27 mouse cellular contexts compared by ENCODE assay signal in genomic region chr13:96462644-96463043, GRCm38 (mm10). TPM values are rescaled to one million over a fixed set of nuclear protein-coding genes. Genes with fewer than 3 reads are reported as not detected.
"Had no signal": no experiment of that assay in that cellular context is flagged by ENCODE, and none has a peak within 500 bp of the region (broad histone marks: within the 10 kb centered on the region; RNA-seq: fewer than 3 reads in every experiment).

No protein-coding gene starts in this region.

- H3K4me2 ChIP-seq: liver, embryonic 12.5 days; midbrain, embryonic 12.5 days; neural tube, embryonic 13.5 days; neural tube, embryonic 15.5 days had no signal

- H3K27me3 ChIP-seq: liver, embryonic 12.5 days; midbrain, embryonic 12.5 days; neural tube, embryonic 13.5 days; neural tube, embryonic 15.5 days had no signal

- DNase-seq: lung, adult 18-20 months; lung, postnatal 10 days; midbrain, embryonic 14.5 days; retina, postnatal 1 day; right cerebral cortex, adult 18-20 months; right cerebral cortex, postnatal 25 days; right cerebral cortex, postnatal 4 days; spleen, adult 18-20 months; thymus, adult 18-20 months; thymus, postnatal 14 days; thymus, postnatal 36 days had no signal

- H3K4me1 ChIP-seq: liver, embryonic 12.5 days; midbrain, embryonic 10.5 days; midbrain, embryonic 12.5 days; neural tube, embryonic 13.5 days; neural tube, embryonic 15.5 days had no signal

- H3K9ac ChIP-seq: liver, embryonic 12.5 days; liver, embryonic 14.5 days; midbrain, embryonic 12.5 days; neural tube, embryonic 13.5 days; neural tube, embryonic 15.5 days had no signal

- H3K27ac ChIP-seq: liver, embryonic 12.5 days; liver, embryonic 14.5 days; midbrain, embryonic 10.5 days; midbrain, embryonic 12.5 days; neural tube, embryonic 13.5 days; neural tube, embryonic 15.5 days had no signal

- H3K9me3 ChIP-seq: liver, embryonic 12.5 days; midbrain, embryonic 10.5 days; midbrain, embryonic 12.5 days; neural tube, embryonic 13.5 days; neural tube, embryonic 15.5 days had no signal

- ATAC-seq: liver, embryonic 12.5 days; midbrain, embryonic 16.5 days had no signal

- H3K36me3 ChIP-seq: liver, embryonic 12.5 days; midbrain, embryonic 10.5 days; midbrain, embryonic 12.5 days; neural tube, embryonic 13.5 days; neural tube, embryonic 15.5 days had no signal

- H3K4me3 ChIP-seq: liver, embryonic 12.5 days; midbrain, embryonic 10.5 days; midbrain, embryonic 12.5 days; myocyte; neural tube, embryonic 13.5 days; neural tube, embryonic 15.5 days had no signal

RNA-seq across cellular contexts. Expression of gene Ankdd1b, which starts 8.4 kb away (rescaled TPM):
- total RNA-seq: megakaryocyte-erythroid progenitor cell, adult 5-6 weeks had no signal
- polyA plus RNA-seq: liver, embryonic 12.5 days; liver, embryonic 16.5 days; midbrain, embryonic 10.5 days; midbrain, embryonic 12.5 days; midbrain, embryonic 14.5 days; midbrain, embryonic 16.5 days; myocyte; neural tube, embryonic 11.5 days; neural tube, embryonic 13.5 days; neural tube, embryonic 15.5 days; small intestine, adult 2 months had no signal

RNA-seq across cellular contexts. Expression of gene Gm17622, which starts 27.9 kb away (rescaled TPM):
- total RNA-seq: megakaryocyte, adult 5-6 weeks; megakaryocyte-erythroid progenitor cell, adult 5-6 weeks had no signal
- polyA plus RNA-seq: liver, embryonic 12.5 days; liver, embryonic 14.5 days; liver, embryonic 16.5 days; midbrain, embryonic 10.5 days; midbrain, embryonic 12.5 days; midbrain, embryonic 14.5 days; midbrain, embryonic 16.5 days; myocyte; neural tube, embryonic 11.5 days; neural tube, embryonic 13.5 days; neural tube, embryonic 15.5 days; small intestine, adult 2 months; stomach, embryonic 14.5 days; stomach, embryonic 16.5 days; thymus, postnatal 0 days had no signal
